Mouse (Mus musculus) thymus, postnatal 25 days (tissue): Measurements from ENCODE around the gene Ank3.
A peak's percentile ranks its signal among the peaks of the same experiment; 100 is the strongest.
"Not testable (repeated sequence)": the region's sequence is repeated elsewhere in the genome, so short reads cannot be mapped to it uniquely, and the experiment has no call there.

ENCODE experiments used
- DNase-seq: peaks from one replicate; pipeline ENCODE4 v3.0.0; 2022

The Ank3 gene

GRCm38 (mm10) chr10:69398763-69399590 is at the start of gene Ank3:
TSS of gene Ank3 (plus strand) at chr10:69398773.
- peak; percentile 14 for DNase-seq

- peak; percentile 16 for DNase-seq
Measured at GRCm38 (mm10) chr10:69351071-69351841, 47.3 kb upstream of the Ank3 start.

- no peak for DNase-seq
Measured at GRCm38 (mm10) chr10:69351842-69352211, 46.7 kb upstream of the Ank3 start.

- peak; percentile 94 for DNase-seq
Measured at GRCm38 (mm10) chr10:69352212-69353085, 46.1 kb upstream of the Ank3 start, which contains the start of gene Cdk1. TSS of gene Cdk1 (minus strand) at chr10:69352938.

- not testable (repeated sequence) for DNase-seq
Measured at GRCm38 (mm10) chr10:69353086-69353479, 45.5 kb upstream of the Ank3 start.

- no peak for DNase-seq
Measured at GRCm38 (mm10) chr10:69359666-69360065, 38.9 kb upstream of the Ank3 start.

GRCm38 (mm10) chr10:69366208-69366607 is 32.4 kb upstream of the Ank3 start:
- no peak for DNase-seq

DNA sequence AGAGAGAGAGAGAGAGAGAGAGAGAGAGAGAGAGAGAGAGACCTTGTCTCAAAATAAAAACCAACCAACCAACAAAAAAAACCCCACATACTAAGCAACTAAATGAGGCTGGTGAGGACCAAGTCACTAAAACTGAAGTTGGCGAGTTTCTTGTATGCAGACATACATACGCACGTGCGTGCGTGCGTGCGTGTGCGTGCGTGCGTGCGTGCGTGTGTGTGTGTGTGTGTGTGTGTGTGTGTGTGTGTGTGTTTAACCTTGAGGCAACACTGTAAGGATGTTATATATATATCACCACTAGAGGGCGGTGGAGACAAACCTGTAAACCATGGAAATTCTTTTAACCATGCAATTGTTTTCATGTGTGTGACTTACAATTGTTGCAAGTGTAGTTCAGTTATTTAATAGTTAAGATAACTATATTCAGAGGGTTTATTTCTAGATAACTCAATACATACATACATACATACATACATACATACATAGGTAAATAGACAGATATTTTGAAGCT is 31.6 kb upstream of the Ank3 start:
- DNase-seq, result no peak

DNA sequence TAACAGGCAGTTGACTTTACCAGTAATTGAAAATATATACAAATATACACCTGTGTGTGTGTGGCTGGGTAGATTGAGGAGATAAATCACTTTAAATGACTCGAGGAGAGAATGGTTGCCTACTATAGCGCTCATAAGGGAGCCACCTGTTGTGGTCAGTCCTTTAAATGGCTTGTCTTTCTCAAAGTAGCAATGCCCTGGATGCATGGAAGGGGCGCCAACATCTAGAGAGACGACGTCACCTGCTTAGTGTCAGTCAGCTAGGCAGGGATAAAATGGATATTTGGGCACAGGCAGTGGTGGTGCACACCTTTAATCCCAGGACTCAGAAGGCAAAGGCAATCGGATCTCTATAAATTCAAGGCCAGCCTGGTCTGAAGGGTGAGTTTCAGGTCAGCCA is 29.3 kb upstream of the Ank3 start:
- no peak for DNase-seq

DNA sequence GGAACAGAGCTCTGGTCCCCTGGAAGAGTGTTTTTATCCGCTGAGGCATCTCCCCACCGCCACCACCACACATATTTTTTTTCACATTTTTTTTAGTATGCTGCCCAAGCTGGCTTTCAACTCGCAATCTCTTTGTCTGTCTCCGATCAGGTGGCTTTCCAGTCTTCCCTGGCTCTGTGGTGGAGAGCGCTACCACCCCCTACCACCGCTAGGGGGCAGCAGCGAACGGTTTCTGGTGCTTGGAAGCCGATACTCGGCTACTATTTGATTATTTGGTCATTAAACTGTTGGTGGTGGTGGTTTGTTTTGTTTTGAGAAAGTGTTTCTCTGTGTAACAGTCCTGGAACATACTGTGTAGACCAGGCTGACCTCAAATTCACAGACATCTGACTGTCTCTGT is 27.1 kb upstream of the Ank3 start:
- peak; percentile 13 for DNase-seq

DNA sequence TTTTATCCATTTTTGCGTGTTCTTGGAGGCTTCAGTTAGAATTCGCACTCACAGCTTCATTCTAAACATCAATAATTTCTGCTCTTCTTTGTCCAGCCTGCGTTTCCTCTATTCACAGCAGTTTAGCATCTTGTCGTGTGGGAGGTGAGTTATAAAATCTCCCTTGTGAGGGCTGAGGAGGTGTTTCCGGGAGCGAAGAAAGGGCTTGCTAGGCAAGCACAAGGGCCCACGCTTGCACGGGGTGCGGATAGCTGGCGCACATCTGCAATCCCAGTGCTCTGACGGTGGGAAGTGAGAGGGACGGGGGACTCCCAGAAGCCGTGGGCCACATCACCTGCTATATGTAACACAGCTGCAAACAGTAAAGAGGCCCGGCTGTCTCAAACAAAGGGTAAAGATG is 26.5 kb upstream of the Ank3 start:
- DNase-seq, result no peak

DNA sequence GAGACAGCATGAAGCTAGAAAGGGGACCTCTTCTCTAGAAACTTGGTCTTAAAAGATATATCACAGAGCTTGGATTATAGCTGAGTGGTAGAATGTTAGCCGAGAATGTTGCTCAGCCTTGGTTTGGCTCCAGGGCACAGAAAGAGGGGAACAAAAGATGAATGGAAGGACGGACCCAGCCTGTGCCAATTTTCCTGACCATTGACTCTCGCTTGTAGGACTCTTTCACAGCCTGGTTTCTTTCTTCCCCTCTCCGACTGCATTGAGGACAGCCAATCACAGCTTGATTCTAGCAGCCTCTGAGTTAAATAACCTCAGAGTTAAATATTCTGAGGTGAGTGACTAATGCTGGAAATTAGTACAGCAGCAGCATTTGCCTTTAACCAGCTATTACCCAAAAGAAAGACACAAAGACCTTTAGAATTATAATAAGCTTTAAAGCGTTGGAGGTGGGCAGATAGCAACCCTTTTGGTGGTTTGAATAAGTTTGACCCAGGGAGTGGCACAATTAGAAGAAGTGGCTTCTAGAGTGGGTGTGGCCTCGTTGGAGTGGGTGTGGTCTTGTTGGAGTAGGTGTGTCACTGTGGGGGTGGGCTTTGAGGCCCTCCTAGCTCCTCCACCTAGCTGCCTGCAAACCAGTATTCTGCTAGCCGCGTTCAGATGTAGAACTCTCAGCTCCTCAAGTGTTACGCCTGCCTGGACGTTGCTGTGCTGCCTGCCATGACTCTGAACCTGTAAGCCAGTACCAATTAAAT is 24.6 kb upstream of the Ank3 start:
- no peak for DNase-seq

GRCm38 (mm10) chr10:69375154-69375553 is 23.4 kb upstream of the Ank3 start:
- DNase-seq, result no peak

- DNase-seq, result no peak
Measured at GRCm38 (mm10) chr10:69383186-69383585, 15.4 kb upstream of the Ank3 start.

GRCm38 (mm10) chr10:69384640-69385039 is 13.9 kb upstream of the Ank3 start:
- no peak for DNase-seq

DNA sequence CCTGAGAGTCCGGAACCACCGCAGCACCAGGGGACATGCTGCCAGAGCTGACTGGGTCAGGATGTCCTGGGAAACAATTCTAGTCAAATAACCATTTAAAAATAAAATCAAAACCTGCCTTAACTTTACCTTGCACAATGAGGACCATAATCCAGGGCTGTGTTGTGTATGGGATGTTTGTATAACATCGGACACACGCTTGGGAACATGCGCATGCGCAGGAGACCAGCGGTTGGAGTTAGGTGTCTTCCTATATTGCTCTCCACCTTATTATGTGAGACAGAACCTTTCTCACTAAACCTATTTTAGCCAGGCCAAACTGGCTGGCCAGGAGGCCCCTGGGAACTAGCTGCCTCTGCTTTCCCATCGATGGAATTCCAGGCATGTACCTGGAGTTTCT is 13.4 kb upstream of the Ank3 start:
- no peak for DNase-seq

DNA sequence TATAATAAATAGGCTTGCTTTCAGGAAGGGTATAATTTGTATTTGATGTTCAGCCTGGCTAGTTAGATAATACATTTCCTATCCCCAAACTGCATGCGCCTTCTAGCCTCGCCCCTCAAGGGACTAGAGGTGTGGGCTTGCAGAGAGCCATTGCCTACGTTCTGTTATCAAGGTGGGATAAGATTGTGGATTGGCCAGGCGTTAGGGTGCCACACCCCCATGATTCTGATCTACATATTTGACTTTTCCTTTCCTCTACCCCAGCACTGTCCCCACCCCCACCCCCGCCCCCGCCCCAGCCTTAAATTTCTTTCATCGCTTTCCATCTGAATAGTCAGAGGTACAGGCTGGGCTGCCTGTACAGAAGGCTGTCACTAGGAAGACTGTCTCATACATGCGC is 11.8 kb upstream of the Ank3 start:
- DNase-seq, result no peak

DNA sequence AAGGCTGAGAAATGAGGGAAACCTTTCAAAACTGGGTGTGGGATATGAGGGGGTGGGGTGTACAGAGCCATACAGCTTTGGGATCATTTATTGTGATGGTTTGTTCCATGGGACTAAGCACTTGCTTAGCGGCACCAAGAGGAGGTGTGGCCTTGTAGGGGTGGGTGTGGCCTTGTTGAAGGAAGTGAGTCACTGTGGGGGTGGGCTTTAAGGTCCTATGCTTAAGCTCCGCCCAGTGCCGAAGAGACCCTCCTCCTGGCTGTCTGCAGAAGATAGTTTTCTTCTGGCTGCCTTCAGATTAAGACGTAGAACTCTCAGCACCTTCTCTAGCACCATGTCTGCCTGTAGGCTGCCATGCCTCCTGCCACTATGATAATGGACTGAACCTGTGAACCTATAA is 9.1 kb upstream of the Ank3 start:
- DNase-seq, result no peak

- DNase-seq, result no peak
Measured at GRCm38 (mm10) chr10:69398197-69398762, 293 bp upstream of the Ank3 start.

DNA sequence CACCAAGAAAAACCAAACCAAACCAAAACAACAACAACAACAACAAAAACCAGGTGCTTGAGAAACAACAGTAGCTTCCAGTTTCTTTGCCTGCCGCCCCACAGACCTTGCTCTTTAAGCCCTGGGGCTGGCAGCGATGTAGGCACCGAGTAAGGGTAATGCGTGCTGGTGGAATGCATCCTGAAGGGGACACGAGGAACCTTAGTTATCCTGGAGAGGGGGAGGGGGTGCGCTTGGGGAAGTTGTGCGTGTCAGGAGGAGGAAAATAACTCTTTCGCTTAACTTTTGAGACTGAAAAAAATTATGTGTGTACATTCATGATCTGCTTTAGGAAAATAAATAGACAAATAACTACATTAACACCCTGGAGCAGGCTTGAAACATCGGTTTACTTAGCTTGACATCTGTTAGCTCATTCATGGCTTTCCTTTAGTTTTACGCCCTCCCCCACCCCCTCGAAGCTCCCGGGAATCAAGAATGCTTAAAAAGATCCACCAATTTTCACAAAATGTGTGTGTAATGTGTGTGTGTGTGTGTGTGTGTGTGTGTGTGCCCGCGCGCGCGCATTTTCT is 1.3 kb downstream of the Ank3 start:
- no peak for DNase-seq

DNA sequence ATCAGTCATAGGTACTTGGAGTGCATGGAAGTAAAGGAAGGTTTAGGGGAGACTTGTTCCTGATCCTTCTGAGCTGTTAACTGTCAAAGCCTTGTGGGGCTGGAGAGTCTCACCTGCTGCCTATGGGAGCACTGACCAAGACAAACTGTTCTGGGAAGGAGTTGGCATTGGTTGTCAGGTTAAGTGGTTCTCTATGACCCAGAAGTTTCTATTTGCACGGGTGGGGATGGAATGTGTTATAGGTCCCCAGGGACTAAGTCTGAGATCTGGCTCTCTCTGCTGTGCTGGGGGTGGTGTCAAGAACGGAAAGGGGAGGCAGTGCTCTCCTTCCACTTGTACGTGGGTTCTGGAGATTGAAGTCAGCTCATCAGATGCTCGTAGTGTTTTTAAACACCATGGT is 6.9 kb downstream of the Ank3 start:
- no peak for DNase-seq

DNA sequence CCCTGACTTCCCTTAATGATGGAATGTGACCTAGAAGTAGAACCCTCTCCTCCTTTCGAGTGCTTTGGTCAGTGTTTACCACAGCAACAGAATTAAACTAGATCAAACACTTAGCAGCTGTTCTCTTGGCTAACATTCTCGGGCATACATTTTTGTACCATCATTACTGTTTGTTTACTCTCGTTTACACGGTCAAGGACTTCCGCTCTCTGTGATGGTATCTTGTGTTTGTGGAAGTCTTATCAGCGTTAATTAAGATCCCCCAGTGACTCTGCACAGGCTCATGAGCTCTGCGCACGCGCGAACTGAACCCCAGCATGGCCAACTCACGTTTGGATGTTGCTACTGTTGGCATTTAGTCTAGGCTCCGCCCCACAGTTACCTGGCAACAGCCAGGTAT is 16.3 kb downstream of the Ank3 start:
- no peak for DNase-seq
